Mouse (Mus musculus): ENCODE results near the gene Rbm18.
A peak's percentile ranks its signal among the peaks of the same experiment; 100 is the strongest.
"Not testable (repeated sequence)": the region's sequence is repeated elsewhere in the genome, so short reads cannot be mapped to it uniquely, and the experiment has no call there.

Gene Rbm18

DNA sequence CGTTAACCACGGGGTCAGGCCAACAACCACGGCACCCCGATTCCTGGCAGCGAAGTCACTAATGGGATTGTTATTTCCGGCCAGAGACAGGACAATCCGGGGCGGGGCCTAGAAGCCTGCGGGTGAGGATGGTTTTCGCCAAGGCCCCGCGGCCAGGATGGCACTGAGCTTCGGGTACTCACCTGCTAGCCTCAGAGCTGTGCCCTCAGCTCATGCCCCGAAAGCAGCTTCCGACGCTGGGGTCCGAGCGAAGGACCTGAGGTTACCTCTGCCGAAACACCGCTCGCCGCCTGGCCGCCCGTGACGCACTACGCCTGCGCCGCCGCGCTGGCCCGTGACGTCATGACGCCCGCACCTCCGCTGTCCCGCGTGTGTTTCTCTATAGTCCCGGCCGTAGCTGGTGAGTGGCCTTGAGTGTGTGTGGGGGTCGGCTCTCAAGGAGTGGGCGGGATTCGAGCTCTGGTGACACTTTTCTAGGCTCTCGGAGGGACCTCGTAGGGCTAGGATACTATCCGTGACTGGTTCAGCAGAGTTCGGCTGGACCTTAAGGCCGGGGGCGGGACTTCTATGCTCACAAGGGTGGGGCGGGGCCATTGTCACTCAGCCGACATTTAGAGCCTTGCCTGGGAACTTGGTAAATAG is at the start of gene Rbm18, which contains the start of gene Mrrf:
Rbm18 (minus strand) TSS at position 474 of the 642 bp plus-strand sequence.
Mrrf (plus strand) TSS at position 90 of the 642 bp plus-strand sequence.
- DNase-seq (ENCODE audit: low read depth) = peak; percentile 68

- DNase-seq (ENCODE audit: low read depth) = no peak
Measured at GRCm38 (mm10) chr2:36184876-36185275, 48.3 kb upstream of the Rbm18 start.

DNA sequence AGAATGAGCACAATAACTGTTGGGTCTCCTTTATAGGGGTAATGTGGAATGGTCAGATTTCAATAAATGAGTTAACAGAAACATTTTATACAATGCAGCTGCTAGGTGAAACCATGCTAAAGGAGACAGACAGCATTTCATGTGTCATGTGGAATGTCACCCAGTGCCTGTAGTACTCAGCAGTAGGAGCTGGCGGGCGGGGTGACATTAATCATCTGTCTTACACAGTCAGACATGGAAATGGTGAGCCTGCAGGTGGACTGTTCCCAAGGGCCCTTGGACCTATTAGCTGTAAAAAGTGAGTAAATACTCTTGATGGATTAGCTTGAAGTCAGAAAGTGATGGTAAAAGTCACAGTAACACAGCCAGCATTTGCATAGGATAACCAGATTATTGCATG is 47.6 kb upstream of the Rbm18 start:
- no peak for DNase-seq (ENCODE audit: low read depth)

DNA sequence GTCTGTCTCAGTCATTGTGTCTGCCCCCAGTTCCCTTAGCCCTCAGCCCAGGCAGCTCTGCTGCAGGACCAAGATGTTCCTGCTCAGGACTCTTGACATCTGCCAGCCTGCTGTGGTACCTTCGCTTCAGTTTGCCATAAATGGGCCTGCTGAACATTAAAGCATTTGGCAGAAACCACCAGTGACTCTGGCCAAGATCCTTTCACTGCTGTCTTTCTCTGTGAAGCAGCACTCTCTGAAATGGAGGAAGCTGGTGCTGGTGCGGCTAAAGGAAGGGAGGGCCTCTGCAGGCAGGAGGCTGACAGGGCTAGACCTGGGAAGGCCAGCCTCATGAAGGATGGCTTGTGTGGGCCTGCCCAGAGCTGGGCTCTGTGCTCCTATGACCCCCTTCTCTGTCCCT is 46.7 kb upstream of the Rbm18 start:
- DNase-seq (ENCODE audit: low read depth) = no peak

DNA sequence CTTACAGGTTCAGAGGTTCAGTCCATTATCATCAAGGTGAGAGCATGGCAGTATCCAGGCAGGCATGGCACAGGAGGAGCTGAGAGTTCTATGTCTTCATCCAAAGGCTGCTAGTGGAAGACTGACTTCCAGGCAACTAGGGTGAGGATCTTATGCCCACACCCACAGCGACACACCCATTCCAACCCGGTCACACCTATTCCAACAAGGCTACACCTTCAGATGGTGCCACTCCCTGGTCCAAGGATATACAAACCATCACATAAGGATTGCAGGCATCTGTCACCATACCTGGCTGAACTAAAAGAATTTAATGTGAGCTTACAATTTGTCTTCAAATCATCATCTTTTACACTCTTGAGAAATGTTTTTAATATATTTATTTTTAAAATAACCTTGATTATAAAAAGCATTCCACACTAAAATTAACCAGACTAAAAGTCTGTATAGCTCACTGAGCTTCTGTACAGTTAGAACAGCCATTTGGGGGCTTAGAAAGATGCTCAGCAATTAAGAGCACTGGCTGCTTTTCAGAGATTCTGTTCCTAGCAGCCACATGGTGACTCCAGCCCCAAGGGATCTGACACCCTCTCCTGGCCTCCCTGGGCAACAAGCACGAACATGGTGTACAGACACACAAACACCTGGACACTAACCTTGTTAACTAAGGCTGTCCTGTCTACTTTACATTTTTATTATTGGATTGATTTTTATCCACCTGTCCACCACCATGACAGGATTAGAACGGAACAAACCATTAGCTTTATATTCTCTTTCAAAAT is 45.2 kb upstream of the Rbm18 start:
- not testable (repeated sequence) for DNase-seq (ENCODE audit: low read depth)

DNA sequence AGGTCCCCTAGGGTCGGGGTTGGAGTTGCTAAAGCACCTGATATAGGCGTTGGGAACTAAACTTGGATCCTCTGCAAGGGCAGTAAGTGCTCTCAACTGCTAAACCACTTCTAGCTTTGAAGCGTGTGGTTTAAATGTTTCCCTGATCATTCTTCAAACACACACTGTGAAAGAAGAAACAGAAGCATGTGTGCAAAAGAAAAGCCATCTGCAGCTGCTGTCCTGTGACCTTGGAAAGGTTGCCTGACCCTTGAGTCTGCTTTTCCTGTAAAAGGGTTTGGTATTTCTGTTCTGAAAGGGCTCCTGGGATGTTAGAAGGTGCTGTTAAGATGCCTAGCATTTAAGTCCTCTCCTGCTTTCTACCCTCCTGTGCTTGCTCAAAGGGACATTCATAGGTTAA is 42.9 kb upstream of the Rbm18 start:
- DNase-seq (ENCODE audit: low read depth) = no peak

GRCm38 (mm10) chr2:36172574-36172973 is 36.0 kb upstream of the Rbm18 start:
- no peak for DNase-seq (ENCODE audit: low read depth)

GRCm38 (mm10) chr2:36172136-36172535 is 35.6 kb upstream of the Rbm18 start:
- no peak for DNase-seq (ENCODE audit: low read depth)

- DNase-seq (ENCODE audit: low read depth) = no peak
Measured at GRCm38 (mm10) chr2:36169176-36169575, 32.6 kb upstream of the Rbm18 start.

DNA sequence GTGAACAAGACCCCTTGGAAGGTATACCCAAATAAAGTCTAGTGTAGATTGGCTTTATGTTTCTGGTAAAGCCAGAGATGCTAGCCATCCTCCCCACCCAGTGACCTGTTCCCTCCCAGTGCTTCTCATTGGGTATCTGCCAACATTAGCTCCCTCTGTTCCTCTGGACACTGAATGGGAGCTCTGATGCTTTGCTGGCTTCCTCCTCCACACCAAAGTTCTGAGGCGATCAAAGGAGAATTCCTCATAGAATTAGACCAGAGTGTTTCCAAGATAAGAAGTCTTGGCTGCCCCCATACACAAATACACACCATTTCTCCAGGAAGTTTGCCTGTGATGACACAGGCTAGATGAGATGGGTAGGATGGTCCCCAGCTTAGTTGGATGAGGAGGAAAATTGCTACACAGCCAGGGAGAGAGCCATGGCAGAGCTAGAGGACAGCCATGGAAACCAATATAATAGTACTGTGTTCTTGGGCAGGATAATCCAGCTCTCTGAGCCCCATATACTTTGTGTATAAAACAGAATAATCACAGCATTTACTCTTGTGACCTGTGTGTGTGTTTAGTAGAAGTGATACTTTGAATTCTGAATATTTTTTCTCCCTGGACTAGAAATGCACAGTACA is 31.5 kb upstream of the Rbm18 start:
- no peak for DNase-seq (ENCODE audit: low read depth)

GRCm38 (mm10) chr2:36159336-36159735 is 22.8 kb upstream of the Rbm18 start:
- no peak for DNase-seq (ENCODE audit: low read depth)

GRCm38 (mm10) chr2:36157461-36157860 is 20.9 kb upstream of the Rbm18 start:
- no peak for DNase-seq (ENCODE audit: low read depth)

GRCm38 (mm10) chr2:36152401-36152800 is 15.8 kb upstream of the Rbm18 start:
- not testable (repeated sequence) for DNase-seq (ENCODE audit: low read depth)

GRCm38 (mm10) chr2:36148876-36149365 is 12.3 kb upstream of the Rbm18 start:
- DNase-seq (ENCODE audit: low read depth) = no peak

- DNase-seq (ENCODE audit: low read depth) = no peak
Measured at GRCm38 (mm10) chr2:36139096-36139495, 2.5 kb upstream of the Rbm18 start.

- DNase-seq (ENCODE audit: low read depth) = no peak
Measured at GRCm38 (mm10) chr2:36135887-36136286, 686 bp downstream of the Rbm18 start.

- DNase-seq (ENCODE audit: low read depth) = no peak
Measured at GRCm38 (mm10) chr2:36129051-36129450, 7.5 kb downstream of the Rbm18 start.

- DNase-seq (ENCODE audit: low read depth) = no peak
Measured at GRCm38 (mm10) chr2:36127973-36128372, 8.6 kb downstream of the Rbm18 start.

DNA sequence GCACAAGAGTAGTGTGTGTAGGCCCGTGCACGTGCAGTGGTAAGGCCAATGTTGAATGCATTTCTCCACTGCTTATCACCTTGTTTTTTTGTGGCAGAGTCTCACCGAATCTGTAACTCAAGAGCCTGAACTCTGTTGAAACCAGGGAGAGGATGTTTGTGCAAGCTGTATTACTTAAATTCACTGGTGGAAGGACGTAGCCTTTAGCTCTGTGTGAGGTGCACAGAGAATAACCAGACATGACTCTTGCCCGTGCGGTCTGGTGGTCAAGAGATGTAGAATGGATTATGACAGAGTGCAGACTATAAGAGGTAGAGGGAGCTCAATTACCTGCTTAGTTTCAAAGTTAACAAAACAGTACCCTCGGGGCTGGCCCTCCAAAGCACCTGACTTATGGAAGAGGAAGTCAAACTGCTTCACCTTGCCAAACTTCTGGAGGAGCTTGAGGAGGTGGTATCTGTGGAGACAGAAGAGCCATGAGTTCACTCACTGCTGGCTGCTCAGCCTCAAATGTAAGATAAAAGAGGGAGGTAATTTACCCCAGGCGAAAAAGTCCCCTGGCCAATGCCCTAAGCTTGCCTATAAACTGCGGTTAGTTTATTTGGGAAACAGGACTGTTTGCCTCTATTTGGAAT is 9.7 kb downstream of the Rbm18 start:
- DNase-seq (ENCODE audit: low read depth) = no peak

- DNase-seq (ENCODE audit: low read depth) = no peak
Measured at GRCm38 (mm10) chr2:36112632-36113031, 23.9 kb downstream of the Rbm18 start.

- DNase-seq (ENCODE audit: low read depth) = no peak
Measured at GRCm38 (mm10) chr2:36108615-36109014, 28.0 kb downstream of the Rbm18 start.

DNA sequence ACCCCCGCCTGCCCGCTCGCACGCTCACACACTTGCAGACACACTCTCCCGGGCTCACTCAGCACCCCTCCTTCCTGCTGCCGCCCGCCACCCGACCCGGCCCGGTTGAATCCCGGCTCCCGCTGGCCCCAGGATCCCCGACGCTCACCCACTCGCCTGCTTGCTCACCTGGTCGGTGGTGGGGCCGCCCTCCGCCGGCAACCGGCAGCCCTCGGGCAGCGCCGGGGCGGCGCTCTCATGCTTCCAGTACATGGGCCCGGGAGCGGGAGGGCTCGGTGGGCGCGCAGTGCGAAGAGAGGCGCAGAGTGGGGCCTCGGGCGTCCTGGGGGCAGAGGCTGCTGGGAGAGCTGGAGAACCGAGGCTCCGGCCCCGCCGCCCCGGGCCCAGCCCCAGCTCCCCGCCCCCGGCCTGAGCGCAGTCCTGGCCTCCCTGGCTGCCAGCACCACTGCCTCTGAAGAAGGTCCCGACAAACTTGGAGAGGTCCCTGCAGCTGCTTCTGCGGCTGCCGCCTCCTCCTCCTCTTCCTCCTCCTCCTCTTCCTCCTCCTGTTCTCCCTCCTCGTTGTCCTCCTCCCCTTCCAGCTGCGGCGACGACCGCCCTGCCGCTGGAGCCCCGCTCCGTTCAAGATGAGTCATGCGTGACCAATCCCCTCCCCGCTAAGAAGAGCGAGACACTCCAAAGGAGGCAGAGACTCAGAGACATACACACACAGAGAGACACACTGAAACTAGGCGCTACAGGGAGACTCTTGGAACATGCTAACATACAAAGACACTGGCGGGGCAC is 31.4 kb downstream of the Rbm18 start, which contains the start of gene Lhx6:
Lhx6 (minus strand) TSS at position 453 of the 786 bp plus-strand sequence.
- DNase-seq (ENCODE audit: low read depth) = no peak

All from c-Kit-positive CD71-negative TER-119-negative erythroid progenitor cells, embryonic 14.5 days (primary cell).